Mouse (Mus musculus) hindbrain, embryonic 16.5 days (tissue): ENCODE measurements around the gene Vill. TPM values are rescaled to one million over a fixed set of nuclear protein-coding genes. Genes with fewer than 3 reads are reported as not detected.

Source experiments
- ATAC-seq: fragments of 200-750 bp; cut with Nextera tagmentation; 2 replicates; pipeline ENCODE4 v1.8.0; 2017; ENCODE audit warnings: moderate TSS enrichment, moderate library complexity
- H3K27ac ChIP-seq: fragments of 300-500 bp; sonication (generic); 2 replicates; pipeline ENCODE4 v1.5.1; 2014; ENCODE audit warnings: low read depth, mild to moderate bottlenecking, control low read depth, low read length, moderate library complexity
- H3K27me3 ChIP-seq: fragments of 300-500 bp; sonication (generic); replicated peaks from 2 replicates; pipeline ENCODE4 v1.6.1; 2014; ENCODE audit warnings: low read length; ENCODE audit not compliant: control insufficient read depth, insufficient read depth
- H3K36me3 ChIP-seq: fragments of 300-500 bp; sonication (generic); 2 replicates; pipeline ENCODE4 v1.6.1; 2014; ENCODE audit warnings: mild to moderate bottlenecking, low read length, moderate library complexity, mixed read lengths; ENCODE audit not compliant: control insufficient read depth, insufficient read depth
- H3K4me1 ChIP-seq: fragments of 300-500 bp; sonication (generic); 2 replicates; pipeline ENCODE4 v1.6.1; 2014; ENCODE audit warnings: low read depth, low read length; ENCODE audit not compliant: control insufficient read depth, insufficient read depth
- H3K4me2 ChIP-seq: fragments of 300-500 bp; sonication (generic); 2 replicates; pipeline ENCODE4 v1.6.1; 2014; ENCODE audit warnings: mild to moderate bottlenecking, low read length, control low read depth, moderate library complexity
- H3K4me3 ChIP-seq: fragments of 300-500 bp; sonication (generic); 2 replicates; pipeline ENCODE4 v1.5.1; 2014; ENCODE audit warnings: mild to moderate bottlenecking, low read length, control low read depth, moderate library complexity
- H3K9ac ChIP-seq: fragments of 300-500 bp; sonication (generic); 2 replicates; pipeline ENCODE4 v1.6.1; 2014; ENCODE audit warnings: low read depth, mild to moderate bottlenecking, control low read depth, low read length, moderate library complexity
- H3K9me3 ChIP-seq: fragments of 300-500 bp; sonication (generic); 2 replicates; pipeline ENCODE4 v1.6.1; 2014; ENCODE audit warnings: mild to moderate bottlenecking, low read length, moderate library complexity; ENCODE audit not compliant: control insufficient read depth
- WGBS: fragments of 180-500 bp; shearing (Covaris S2); extraction: QIAGEN DNeasy Blood & Tissue Kit; methylation state at CpG from one replicate; pipeline ENCODE4 v1.1.7; 2014; 5-methylcytosine and 5-hydroxymethylcytosine counted together
- polyA plus RNA-seq: library from polyadenylated mRNA; unstranded; fragments of >200 nt; fragmentation: Nextera tagmentation; extraction: Ambion mirVana; gene quantifications from 2 replicates; pipeline ENCODE4 v1.2.1, GENCODE M21; 2015

The Vill gene
- polyA plus RNA-seq: 4.7 and 5.0 TPM in 2 replicates

DNA sequence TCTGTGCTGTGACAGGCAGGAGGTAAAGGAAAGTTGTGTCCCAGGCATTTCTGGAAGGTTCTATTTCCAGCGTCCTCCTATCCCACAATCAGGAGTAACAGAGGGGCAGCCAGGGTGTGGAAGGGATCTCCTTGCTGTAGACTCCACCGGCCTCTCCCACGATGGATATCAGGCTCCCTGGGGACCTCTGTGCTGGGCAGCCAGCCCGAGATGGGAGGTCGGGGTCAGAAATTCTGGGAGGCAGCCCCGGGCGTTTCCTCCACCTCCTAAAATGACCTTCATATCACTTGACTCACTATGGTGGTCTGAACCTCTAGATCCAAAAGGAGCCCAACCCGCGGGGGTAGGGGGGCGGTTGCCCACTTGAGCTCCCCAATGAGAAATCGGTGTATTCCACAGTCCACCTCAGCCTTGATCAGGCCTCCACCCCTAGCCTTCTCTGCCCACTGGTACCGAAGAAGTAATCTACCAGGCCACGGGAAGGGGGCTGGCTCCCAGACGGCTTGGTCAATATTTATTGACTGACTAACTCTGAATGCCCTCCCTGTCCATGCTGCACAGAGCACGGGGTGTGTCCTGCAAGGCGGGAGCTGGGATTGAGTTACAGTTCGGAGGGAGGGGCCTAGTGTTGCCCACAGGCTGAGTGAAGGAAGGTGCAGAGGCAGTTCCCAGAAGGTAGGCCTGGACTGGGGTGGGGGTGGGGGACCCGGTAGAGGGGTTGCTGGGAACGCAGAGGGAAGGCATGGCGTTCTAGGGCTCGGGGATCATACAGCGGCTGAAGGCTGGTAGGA is at the start of gene Vill:
Vill (plus strand) TSS at position 625 of the 791 bp plus-strand sequence.
- H3K9me3 ChIP-seq: no peaks in the 10 kb centered on the region
- ATAC-seq: peak; percentile 66
- peaks cover 7% of the 10 kb centered on the region for H3K27me3 ChIP-seq
- 15% methylated on average over 22 of the region's 22 CpGs for WGBS
- peak within 1 kb of the TSS; percentile 7; the same call in 1 of the 2 replicates for H3K4me3 ChIP-seq
- H3K9ac ChIP-seq: peak within 1 kb of the TSS; percentile 48
- H3K4me2 ChIP-seq: peak within 1 kb of the TSS; percentile 47
- no peak within 1 kb of the TSS for H3K27ac ChIP-seq
- no peaks in the 10 kb centered on the region for H3K36me3 ChIP-seq
- H3K4me1 ChIP-seq: peaks cover 10% of the 10 kb centered on the region

DNA sequence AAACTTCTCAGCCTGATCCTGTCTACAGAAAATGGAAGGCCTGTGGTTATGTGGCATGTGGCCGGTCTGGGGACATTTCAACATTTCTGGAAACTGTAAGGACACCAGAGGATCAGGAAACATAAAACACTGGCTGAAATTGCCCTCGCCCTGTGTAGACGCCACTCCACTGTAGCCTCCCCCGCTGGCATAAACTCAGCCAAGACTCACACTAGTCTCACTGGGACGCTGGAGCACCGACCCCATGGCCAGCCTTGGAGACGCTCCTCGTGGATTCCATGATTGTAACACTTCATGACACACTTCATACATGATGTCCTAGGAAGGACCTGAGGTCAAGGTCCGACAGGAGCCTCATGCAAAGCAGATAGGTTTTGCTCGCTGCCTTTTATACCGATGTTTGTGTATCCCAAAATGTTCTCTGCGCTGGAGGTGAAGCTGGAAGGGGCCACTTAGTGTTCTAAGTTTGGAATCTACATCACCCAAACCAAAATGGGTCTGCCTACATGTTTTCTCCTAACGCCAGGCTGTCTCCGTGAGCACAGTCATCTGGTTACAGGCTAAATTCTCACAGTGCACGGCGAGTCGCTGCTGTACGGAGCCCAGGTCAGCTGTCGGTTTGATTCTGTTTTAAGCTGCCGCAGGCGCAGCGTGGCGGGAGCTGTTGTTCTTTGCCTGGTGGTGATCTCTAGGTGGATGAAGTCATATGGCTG is 48.4 kb upstream of the Vill start:
- no peak for ATAC-seq
- H3K4me2 ChIP-seq: no peak overlapping the region
- no peak overlapping the region for H3K9ac ChIP-seq
- no peaks in the 10 kb centered on the region for H3K9me3 ChIP-seq
- H3K36me3 ChIP-seq: no peaks in the 10 kb centered on the region
- H3K4me1 ChIP-seq: peaks cover 9% of the 10 kb centered on the region
- WGBS: 86% methylated on average over 23 of the region's 23 CpGs
- no peaks in the 10 kb centered on the region for H3K27me3 ChIP-seq
- no peak overlapping the region for H3K4me3 ChIP-seq
- H3K27ac ChIP-seq: no peak overlapping the region

- Histone ChIP-seq H3K4me1 (peaks cover 9% of the 10 kb centered on the region), H3K27me3 (no peaks in the 10 kb centered on the region), H3K4me3 (no peak overlapping the region), H3K36me3 (no peaks in the 10 kb centered on the region), H3K9me3 (no peaks in the 10 kb centered on the region), H3K9ac (no peak overlapping the region), H3K27ac (no peak overlapping the region), H3K4me2 (no peak overlapping the region)
- WGBS: 84% methylated on average over 16 of the region's 16 CpGs
- ATAC-seq: no peak
These were observed 47.9 kb upstream of the Vill start for GRCm38 (mm10) chr9:119004703-119005076.

DNA sequence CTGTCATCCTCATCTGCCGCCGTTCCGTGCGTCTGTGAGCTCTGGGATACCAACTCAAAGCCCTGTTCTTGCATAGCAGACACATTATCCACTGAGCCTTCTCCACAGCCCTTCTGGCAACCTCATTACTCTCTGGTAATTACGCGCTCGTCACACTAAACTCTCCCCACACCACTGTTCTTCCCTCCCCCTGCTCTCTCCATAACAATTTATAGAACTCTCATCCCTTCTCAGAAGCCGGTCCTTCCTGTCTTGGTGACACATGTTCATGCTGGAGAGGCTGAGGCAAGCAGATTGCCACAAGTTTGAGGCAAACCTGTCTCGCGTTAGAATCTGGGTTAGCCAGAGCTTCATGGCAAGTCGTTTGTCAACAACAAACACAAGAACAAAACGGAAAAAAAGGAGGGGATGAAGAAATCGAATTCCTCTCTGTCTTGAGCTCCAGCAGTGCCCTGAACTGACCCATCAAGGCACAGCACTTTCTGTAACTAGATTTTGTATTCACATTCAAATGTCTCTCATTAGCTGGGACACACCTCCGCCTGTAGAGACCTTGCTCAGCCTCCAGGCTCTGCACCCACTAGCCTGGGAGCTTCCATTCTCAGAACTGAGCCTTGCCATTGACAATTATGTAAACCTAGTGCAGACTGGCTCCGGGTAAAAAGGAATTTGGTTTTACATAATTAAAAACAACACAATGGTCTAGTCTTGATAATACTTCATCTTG is 47.1 kb upstream of the Vill start:
- H3K4me3 ChIP-seq: no peak overlapping the region
- no peak overlapping the region for H3K9ac ChIP-seq
- ATAC-seq: 0 out of 2 replicates have a peak, but pooled peaks have one; percentile 25
- H3K27ac ChIP-seq: no peak overlapping the region
- no peaks in the 10 kb centered on the region for H3K27me3 ChIP-seq
- WGBS: 60% methylated on average over 15 of the region's 15 CpGs
- H3K36me3 ChIP-seq: no peaks in the 10 kb centered on the region
- no peak overlapping the region for H3K4me2 ChIP-seq
- H3K4me1 ChIP-seq: peaks cover 9% of the 10 kb centered on the region
- no peaks in the 10 kb centered on the region for H3K9me3 ChIP-seq

GRCm38 (mm10) chr9:119007266-119007665 is 45.3 kb upstream of the Vill start:
- WGBS: 87% methylated on average over 10 of the region's 10 CpGs
- ATAC-seq: no peak

GRCm38 (mm10) chr9:119008871-119009270 is 43.7 kb upstream of the Vill start:
- H3K36me3 ChIP-seq: no peaks in the 10 kb centered on the region
- peaks cover 9% of the 10 kb centered on the region for H3K4me1 ChIP-seq
- H3K4me3 ChIP-seq: no peak overlapping the region
- ATAC-seq: no peak
- H3K9ac ChIP-seq: no peak overlapping the region
- no peak overlapping the region for H3K4me2 ChIP-seq
- H3K27ac ChIP-seq: no peak overlapping the region
- 55% methylated on average over 7 of the region's 7 CpGs for WGBS
- H3K27me3 ChIP-seq: no peaks in the 10 kb centered on the region
- H3K9me3 ChIP-seq: no peaks in the 10 kb centered on the region

More at GRCm38 (mm10) chr9:119007266-119007665, 45.3 kb upstream of the Vill start:
- Histone ChIP-seq H3K4me1 (peaks cover 9% of the 10 kb centered on the region), H3K9me3 (no peaks in the 10 kb centered on the region), H3K4me3 (no peak overlapping the region), H3K9ac (no peak overlapping the region), H3K36me3 (no peaks in the 10 kb centered on the region), H3K4me2 (no peak overlapping the region), H3K27ac (no peak overlapping the region), H3K27me3 (no peaks in the 10 kb centered on the region)

DNA sequence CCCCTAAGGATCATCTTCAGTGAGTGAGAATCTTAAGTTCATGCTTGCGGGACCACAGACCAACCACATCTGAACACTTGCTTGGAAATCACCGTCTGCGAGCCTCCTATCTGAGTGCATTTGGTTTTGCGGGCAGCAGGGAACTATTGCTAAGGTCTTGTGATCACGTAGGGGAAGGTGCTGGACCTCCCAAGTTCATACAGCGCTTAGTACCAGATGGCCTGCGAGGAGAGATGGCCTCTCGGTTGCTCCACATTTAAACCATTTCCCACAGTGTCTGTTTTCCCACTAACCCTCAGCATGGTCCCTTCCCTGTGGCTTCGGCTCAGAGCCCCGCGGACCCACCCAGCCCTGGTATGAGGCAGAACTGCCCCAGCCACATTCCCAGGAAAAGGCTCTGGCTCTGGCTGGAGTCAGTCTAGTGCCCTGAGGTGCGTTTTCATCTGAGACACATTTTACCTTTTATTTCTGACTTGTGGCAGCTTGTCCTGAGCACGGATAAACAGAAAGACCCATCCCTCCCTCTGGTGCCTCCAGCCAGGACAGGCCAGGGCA is 42.3 kb upstream of the Vill start:
- H3K27ac ChIP-seq: no peak overlapping the region
- H3K9me3 ChIP-seq: no peaks in the 10 kb centered on the region
- H3K4me3 ChIP-seq: no peak overlapping the region
- no peak for ATAC-seq
- H3K9ac ChIP-seq: no peak overlapping the region
- H3K4me2 ChIP-seq: no peak overlapping the region
- WGBS: 88% methylated on average over 13 of the region's 13 CpGs
- peaks cover 6% of the 10 kb centered on the region; the same call in 1 of the 2 replicates for H3K4me1 ChIP-seq
- no peaks in the 10 kb centered on the region for H3K27me3 ChIP-seq
- no peaks in the 10 kb centered on the region for H3K36me3 ChIP-seq

DNA sequence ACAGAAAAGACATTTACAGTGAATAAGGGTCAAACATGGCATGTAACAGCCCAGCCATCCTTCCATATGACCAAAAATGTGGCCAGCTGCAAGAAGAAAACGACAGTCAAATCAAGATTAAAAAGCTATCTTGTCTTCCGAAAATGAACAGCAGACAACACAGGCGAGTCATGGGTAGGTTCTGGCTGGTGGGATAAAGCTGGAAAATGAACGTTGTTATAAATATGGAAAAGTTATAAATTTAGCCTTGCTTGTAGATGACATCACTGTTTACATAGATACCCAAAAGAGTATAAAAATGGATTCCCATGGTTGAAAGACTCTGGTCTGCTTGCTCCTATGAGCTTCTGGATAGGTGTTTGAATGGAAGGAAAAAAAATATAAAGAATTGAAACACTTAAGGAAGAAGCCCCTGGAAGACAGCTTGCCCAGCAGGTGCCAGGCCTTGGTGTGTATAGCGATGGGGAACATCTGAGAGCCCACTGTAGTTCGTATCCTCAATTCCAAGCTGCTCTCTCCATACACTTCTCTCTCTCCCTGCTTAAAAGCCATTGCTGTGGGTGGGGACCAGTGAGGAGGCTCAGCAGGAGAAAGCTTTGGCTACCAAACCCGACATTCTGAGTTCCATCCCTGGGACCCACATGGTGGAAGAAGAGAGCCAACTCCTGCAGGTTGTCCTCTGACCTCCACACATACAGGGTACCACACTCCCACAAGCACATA is 35.6 kb upstream of the Vill start:
- H3K4me2 ChIP-seq: no peak overlapping the region
- WGBS: 89% methylated on average over 7 of the region's 7 CpGs
- no peaks in the 10 kb centered on the region for H3K9me3 ChIP-seq

More for the DNA sequence above, 35.6 kb upstream of the Vill start:
- Histone ChIP-seq H3K36me3 (0 out of 2 replicates have a peak, but pooled peaks cover 2% of the 10 kb centered on the region), H3K27ac (no peak overlapping the region), H3K4me1 (no peaks in the 10 kb centered on the region), H3K9ac (no peak overlapping the region), H3K4me3 (no peak overlapping the region), H3K27me3 (no peaks in the 10 kb centered on the region)
- no peak for ATAC-seq
